Mouse (Mus musculus): ENCODE measurements around the gene Itgb1. TPM values are rescaled to one million over a fixed set of nuclear protein-coding genes. Genes with fewer than 3 reads are reported as not detected.

The Itgb1 gene
- polyA plus RNA-seq, 1 experiment from 2014 or later, result 101 TPM

GRCm38 (mm10) chr8:128688679-128689078, 3.2 kb downstream of the Itgb1 start:
- H3K4me2 ChIP-seq, result peak overlapping the region; percentile 13; the same call in 1 of the 2 replicates

GRCm38 (mm10) chr8:128690056-128690455, 4.6 kb downstream of the Itgb1 start:
- Histone ChIP-seq H3K36me3 (no peaks in the 10 kb centered on the region), H3K9me3 (no peaks in the 10 kb centered on the region), H3K27ac (no peak overlapping the region; the same call in 1 of the 2 replicates), H3K4me1 (replicated peaks) (peaks cover 27% of the 10 kb centered on the region), H3K27me3 (no peaks in the 10 kb centered on the region), H3K9ac (no peak overlapping the region), H3K4me2 (no peak overlapping the region), H3K4me3 (no peak overlapping the region)
- WGBS, result 91% methylated on average over 1 of the region's 1 CpGs
- ATAC-seq (ENCODE audit: low FRiP score), result no peak

More at GRCm38 (mm10) chr8:128688679-128689078, 3.2 kb downstream of the Itgb1 start:
- H3K4me1 ChIP-seq (replicated peaks), result peaks cover 27% of the 10 kb centered on the region
- H3K36me3 ChIP-seq, result no peaks in the 10 kb centered on the region
- H3K4me3 ChIP-seq, result no peak overlapping the region
- no peak for ATAC-seq (ENCODE audit: low FRiP score)
- H3K9ac ChIP-seq, result no peak overlapping the region
- H3K27me3 ChIP-seq, result no peaks in the 10 kb centered on the region
- no peak overlapping the region for H3K27ac ChIP-seq
- WGBS, result 89% methylated on average over 3 of the region's 3 CpGs
- H3K9me3 ChIP-seq, result no peaks in the 10 kb centered on the region

- H3K27me3 ChIP-seq, result no peaks in the 10 kb centered on the region
- H3K9ac ChIP-seq, result no peak overlapping the region
- no peaks in the 10 kb centered on the region for H3K36me3 ChIP-seq
- ATAC-seq (ENCODE audit: low FRiP score), result no peak
- 0 out of 2 replicates have a peak, but pooled peaks cover 3% of the 10 kb centered on the region for H3K9me3 ChIP-seq
- no peak overlapping the region for H3K4me2 ChIP-seq
- H3K4me1 ChIP-seq (replicated peaks), result 0 out of 2 replicates have a peak, but pooled peaks cover 3% of the 10 kb centered on the region
- H3K27ac ChIP-seq, result no peak overlapping the region
- no peak overlapping the region for H3K4me3 ChIP-seq
- WGBS, result 93% methylated on average over 1 of the region's 1 CpGs
These were observed 11.4 kb downstream of the Itgb1 start for GRCm38 (mm10) chr8:128696701-128697397.

- 78% methylated on average over 3 of the region's 3 CpGs for WGBS
These were observed 12.5 kb downstream of the Itgb1 start for GRCm38 (mm10) chr8:128697945-128698344.

GRCm38 (mm10) chr8:128704376-128704775, 18.9 kb downstream of the Itgb1 start:
- Histone ChIP-seq H3K27ac (no peak overlapping the region), H3K27me3 (no peaks in the 10 kb centered on the region), H3K4me3 (no peak overlapping the region), H3K4me2 (no peak overlapping the region), H3K36me3 (peaks cover 14% of the 10 kb centered on the region), H3K9me3 (no peaks in the 10 kb centered on the region), H3K9ac (no peak overlapping the region), H3K4me1 (replicated peaks) (no peaks in the 10 kb centered on the region)
- no peak for ATAC-seq (ENCODE audit: low FRiP score)
- WGBS, result 95% methylated on average over 1 of the region's 1 CpGs

More at GRCm38 (mm10) chr8:128697945-128698344, 12.5 kb downstream of the Itgb1 start:
- H3K9ac ChIP-seq, result no peak overlapping the region
- no peak overlapping the region for H3K4me2 ChIP-seq
- no peaks in the 10 kb centered on the region for H3K36me3 ChIP-seq
- 0 out of 2 replicates have a peak, but pooled peaks cover 3% of the 10 kb centered on the region for H3K9me3 ChIP-seq
- no peak for ATAC-seq (ENCODE audit: low FRiP score)
- no peak overlapping the region for H3K4me3 ChIP-seq
- no peaks in the 10 kb centered on the region for H3K27me3 ChIP-seq
- H3K4me1 ChIP-seq (replicated peaks), result 0 out of 2 replicates have a peak, but pooled peaks cover 3% of the 10 kb centered on the region
- H3K27ac ChIP-seq, result no peak overlapping the region

- no peak for ATAC-seq (ENCODE audit: low FRiP score)
- peaks cover 14% of the 10 kb centered on the region for H3K36me3 ChIP-seq
- no peak overlapping the region for H3K4me3 ChIP-seq
- no peaks in the 10 kb centered on the region for H3K4me1 ChIP-seq (replicated peaks)
- H3K9me3 ChIP-seq, result no peaks in the 10 kb centered on the region
- H3K4me2 ChIP-seq, result no peak overlapping the region
- whole genome bisulfite sequencing, result 90% methylated on average over 2 of the region's 2 CpGs
- no peak overlapping the region for H3K27ac ChIP-seq
- no peaks in the 10 kb centered on the region for H3K27me3 ChIP-seq
- H3K9ac ChIP-seq, result no peak overlapping the region
These were observed 19.4 kb downstream of the Itgb1 start for GRCm38 (mm10) chr8:128704836-128705235.

GRCm38 (mm10) chr8:128709261-128709660, 23.8 kb downstream of the Itgb1 start:
- no peak for ATAC-seq (ENCODE audit: low FRiP score)

GRCm38 (mm10) chr8:128716184-128716583, 30.7 kb downstream of the Itgb1 start:
- no peak overlapping the region for H3K9ac ChIP-seq
- peaks cover 77% of the 10 kb centered on the region for H3K36me3 ChIP-seq
- no peak overlapping the region for H3K4me2 ChIP-seq
- no peaks in the 10 kb centered on the region for H3K27me3 ChIP-seq
- H3K4me3 ChIP-seq, result no peak overlapping the region
- no peaks in the 10 kb centered on the region for H3K4me1 ChIP-seq (replicated peaks)
- no peaks in the 10 kb centered on the region for H3K9me3 ChIP-seq
- H3K27ac ChIP-seq, result no peak overlapping the region
- ATAC-seq (ENCODE audit: low FRiP score), result no peak

More at GRCm38 (mm10) chr8:128709261-128709660, 23.8 kb downstream of the Itgb1 start:
- H3K4me3 ChIP-seq, result no peak overlapping the region
- peaks cover 50% of the 10 kb centered on the region for H3K36me3 ChIP-seq
- no peaks in the 10 kb centered on the region for H3K27me3 ChIP-seq
- H3K9ac ChIP-seq, result no peak overlapping the region
- no peaks in the 10 kb centered on the region for H3K4me1 ChIP-seq (replicated peaks)
- H3K4me2 ChIP-seq, result no peak overlapping the region
- no peaks in the 10 kb centered on the region for H3K9me3 ChIP-seq
- no peak overlapping the region for H3K27ac ChIP-seq
- 60% methylated on average over 3 of the region's 3 CpGs for WGBS

- Histone ChIP-seq H3K4me2 (no peak overlapping the region), H3K4me3 (no peak overlapping the region), H3K4me1 (replicated peaks) (no peaks in the 10 kb centered on the region), H3K27ac (no peak overlapping the region), H3K9ac (no peak overlapping the region), H3K36me3 (peaks cover 46% of the 10 kb centered on the region), H3K27me3 (no peaks in the 10 kb centered on the region), H3K9me3 (no peaks in the 10 kb centered on the region)
- WGBS, result 78% methylated on average over 1 of the region's 1 CpGs
- peak; percentile 49; the same call in 1 of the 2 replicates for ATAC-seq (ENCODE audit: low FRiP score)
These were observed 39.4 kb downstream of the Itgb1 start for GRCm38 (mm10) chr8:128724819-128725218.

GRCm38 (mm10) chr8:128727213-128727612, 41.8 kb downstream of the Itgb1 start:
- Histone ChIP-seq H3K36me3 (peaks cover 44% of the 10 kb centered on the region), H3K27me3 (no peaks in the 10 kb centered on the region), H3K9ac (no peak overlapping the region), H3K27ac (no peak overlapping the region), H3K9me3 (no peaks in the 10 kb centered on the region), H3K4me2 (no peak overlapping the region), H3K4me1 (replicated peaks) (peaks cover 10% of the 10 kb centered on the region), H3K4me3 (no peak overlapping the region)
- no peak for ATAC-seq (ENCODE audit: low FRiP score)
- 53% methylated on average over 1 of the region's 1 CpGs for WGBS

GRCm38 (mm10) chr8:128732254-128732653, 46.8 kb downstream of the Itgb1 start:
- H3K27me3 ChIP-seq, result no peaks in the 10 kb centered on the region
- H3K36me3 ChIP-seq, result peaks cover 52% of the 10 kb centered on the region
- H3K9ac ChIP-seq, result no peak overlapping the region
- WGBS, result 11% methylated on average over 2 of the region's 2 CpGs
- peak overlapping the region; percentile 71 for H3K27ac ChIP-seq
- no peaks in the 10 kb centered on the region for H3K9me3 ChIP-seq
- no peak overlapping the region for H3K4me3 ChIP-seq
- peak; percentile 75 for ATAC-seq (ENCODE audit: low FRiP score)
- H3K4me1 ChIP-seq (replicated peaks), result peaks cover 14% of the 10 kb centered on the region
- no peak overlapping the region for H3K4me2 ChIP-seq

GRCm38 (mm10) chr8:128734118-128734517, 48.7 kb downstream of the Itgb1 start:
- H3K27ac ChIP-seq, result no peak overlapping the region
- WGBS, result 93% methylated on average over 3 of the region's 3 CpGs
- H3K27me3 ChIP-seq, result no peaks in the 10 kb centered on the region
- H3K9me3 ChIP-seq, result no peaks in the 10 kb centered on the region
- no peak for ATAC-seq (ENCODE audit: low FRiP score)
- H3K4me3 ChIP-seq, result no peak overlapping the region
- no peak overlapping the region for H3K4me2 ChIP-seq
- peaks cover 56% of the 10 kb centered on the region for H3K36me3 ChIP-seq
- H3K9ac ChIP-seq, result no peak overlapping the region
- H3K4me1 ChIP-seq (replicated peaks), result peaks cover 14% of the 10 kb centered on the region

GRCm38 (mm10) chr8:128735692-128736091, 50.2 kb downstream of the Itgb1 start:
- H3K4me1 ChIP-seq (replicated peaks), result peaks cover 14% of the 10 kb centered on the region
- no peak overlapping the region for H3K27ac ChIP-seq
- peaks cover 55% of the 10 kb centered on the region for H3K36me3 ChIP-seq
- over 99% methylated on average over 3 of the region's 3 CpGs for WGBS
- H3K9ac ChIP-seq, result no peak overlapping the region
- H3K9me3 ChIP-seq, result no peaks in the 10 kb centered on the region
- no peak for ATAC-seq (ENCODE audit: low FRiP score)
- H3K4me3 ChIP-seq, result no peak overlapping the region
- H3K4me2 ChIP-seq, result no peak overlapping the region
- H3K27me3 ChIP-seq, result no peaks in the 10 kb centered on the region
